Mouse (Mus musculus) spleen, embryonic (tissue): ENCODE data around the gene Hs3st2.
"Not testable (repeated sequence)": the region's sequence is repeated elsewhere in the genome, so short reads cannot be mapped to it uniquely, and the experiment has no call there.

Source experiments
- CTCF ChIA-PET: fragments of 350-600 bp; sonication (Branson Sonifier 250); formaldehyde crosslinking; loops from one replicate; lab custom pipeline; 2022; lab: Charles Lee

Hs3st2 gene

GRCm38 (mm10) chr7:121391225-121391983 lies at the start of gene Hs3st2:
Gene Hs3st2 (plus strand): TSS chr7:121391859.
- CTCF ChIA-PET, result interaction anchor here (0.5 to 1.3 kb wide), 6 partner anchors 18 to 692 kb away, joined by 3 to 8 read pairs (median 3); no protein-coding TSS in a partner anchor

DNA sequence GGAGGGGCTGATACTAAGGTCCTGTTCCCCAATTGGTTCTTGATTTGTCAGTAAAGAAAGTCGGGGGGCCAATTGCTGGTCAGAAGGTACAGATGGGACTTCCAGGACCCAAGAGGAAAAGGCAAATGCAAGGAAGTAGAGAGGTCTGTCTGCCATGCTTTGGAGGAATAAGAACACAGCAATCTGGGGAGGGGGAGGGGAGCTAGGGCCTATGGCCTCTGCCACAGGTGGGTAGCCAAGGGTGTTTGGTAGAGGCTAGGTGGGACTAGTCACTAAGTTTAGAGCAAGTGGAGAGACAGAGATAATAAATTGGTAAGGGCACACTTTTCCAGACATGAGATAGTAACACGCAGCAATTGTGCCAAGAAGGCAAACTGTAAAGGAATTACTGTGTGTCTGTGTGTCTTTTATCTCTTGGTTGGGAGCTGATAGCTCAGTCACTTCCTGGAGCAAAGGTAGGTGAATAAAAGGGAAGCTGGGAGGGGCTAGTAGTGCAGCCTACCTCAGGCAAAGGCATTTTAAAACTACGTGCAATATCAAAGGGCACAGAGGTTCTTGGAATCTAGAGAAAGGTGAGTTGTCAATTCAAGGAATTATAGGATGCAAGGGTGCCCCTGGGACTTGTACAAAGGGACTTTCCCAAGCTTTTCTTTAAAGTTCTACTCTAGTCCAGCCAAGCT lies 43.2 kb upstream of the Hs3st2 start:
- CTCF ChIA-PET, result no interaction called here

DNA sequence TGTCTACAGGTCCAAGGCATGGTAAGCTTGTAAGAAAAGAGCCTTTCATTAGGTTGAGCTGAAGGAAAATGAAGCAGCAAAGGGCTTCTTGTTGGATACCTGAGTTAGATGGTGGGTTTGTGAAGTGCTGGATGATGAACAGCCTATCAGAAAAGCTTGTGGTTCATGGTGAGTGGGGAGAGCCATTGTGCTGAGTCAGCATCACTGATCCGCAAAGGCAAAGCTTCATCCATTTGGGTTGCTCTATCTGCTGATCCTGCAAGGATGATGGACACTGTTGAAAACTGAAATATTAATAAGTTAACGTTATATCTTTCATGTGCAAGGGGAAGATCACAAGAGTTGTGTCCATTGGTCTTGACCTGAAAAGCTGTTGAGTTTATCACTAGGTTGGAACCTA lies 40.0 kb upstream of the Hs3st2 start:
- CTCF ChIA-PET, result no interaction called here

DNA sequence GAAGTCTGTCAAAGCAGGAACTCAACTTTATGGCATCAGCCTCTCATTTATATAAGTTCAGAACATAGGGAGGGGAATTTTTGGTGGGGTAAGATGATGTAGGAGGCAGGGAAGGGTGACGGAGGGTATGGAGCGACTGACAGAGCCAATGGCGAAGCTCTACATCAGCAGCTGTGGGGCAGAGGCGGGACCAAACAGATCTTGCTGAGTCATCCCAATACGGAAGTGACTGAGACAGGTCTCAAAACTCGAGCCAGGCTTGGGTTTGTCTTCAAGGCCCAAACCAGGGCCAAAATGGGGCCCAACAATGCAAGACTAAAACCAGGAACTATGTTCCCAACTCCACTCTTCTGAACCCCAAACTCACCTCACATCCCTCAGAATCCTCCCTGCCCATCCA lies 30.2 kb upstream of the Hs3st2 start:
- CTCF ChIA-PET, result not testable (repeated sequence)

- CTCF ChIA-PET, result no interaction called here
Measured at GRCm38 (mm10) chr7:121365584-121365983, 26.1 kb upstream of the Hs3st2 start.

GRCm38 (mm10) chr7:121367185-121367584 lies 24.5 kb upstream of the Hs3st2 start:
- CTCF ChIA-PET, result no interaction called here

- CTCF ChIA-PET, result interaction anchor here (0.6 to 1.0 kb wide), 2 partner anchors 21 to 724 kb away, joined by 3 read pairs; no protein-coding TSS in a partner anchor
Measured at GRCm38 (mm10) chr7:121371990-121372389, 19.7 kb upstream of the Hs3st2 start.

- CTCF ChIA-PET, result no interaction called here
Measured at GRCm38 (mm10) chr7:121375456-121375855, 16.2 kb upstream of the Hs3st2 start.

- CTCF ChIA-PET, result interaction anchor here (0.7 kb wide), 1 partner anchor 58 kb away, joined by 6 read pairs; no protein-coding TSS in a partner anchor
Measured at GRCm38 (mm10) chr7:121378942-121379341, 12.7 kb upstream of the Hs3st2 start.

DNA sequence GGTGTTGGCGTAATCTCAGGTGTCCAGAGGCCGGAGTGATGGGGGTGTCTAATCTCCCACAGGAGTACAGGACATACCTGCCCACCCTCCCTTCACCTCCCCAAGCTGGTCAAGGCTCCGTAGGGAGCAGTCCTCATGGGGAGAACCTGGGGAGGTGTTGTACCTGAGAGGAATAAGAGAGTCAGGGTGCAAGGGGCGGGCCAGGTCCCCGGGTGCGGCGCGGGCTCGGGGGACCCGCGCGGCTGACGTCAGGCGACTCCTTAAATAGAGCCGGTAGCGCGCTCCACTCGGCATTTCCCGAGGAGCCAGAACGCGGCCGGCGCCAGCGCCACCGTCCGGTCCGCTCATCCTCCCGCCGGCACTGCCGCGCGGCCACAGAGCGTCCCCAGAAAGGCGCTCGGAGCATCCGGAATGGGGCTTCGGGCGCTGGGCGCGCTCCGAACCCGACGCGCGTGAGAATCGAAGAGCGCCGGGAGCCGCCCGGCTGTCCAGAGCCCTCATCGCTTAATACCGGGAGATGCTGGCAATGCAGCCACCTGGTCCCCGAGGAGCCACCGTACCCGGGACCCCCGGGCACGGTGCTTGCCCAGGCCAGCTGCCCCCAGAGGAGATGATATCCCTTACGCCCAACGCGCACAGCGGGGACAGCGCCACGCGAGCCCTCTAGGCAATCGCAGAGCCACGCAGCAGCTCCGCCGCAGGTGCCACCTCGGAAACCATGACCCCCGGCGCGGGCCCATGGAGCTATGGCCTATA lies 503 bp downstream of the Hs3st2 start:
- CTCF ChIA-PET, result interaction anchor here (0.7 kb wide), 1 partner anchor 20 kb away, joined by 3 read pairs; no protein-coding TSS in a partner anchor

- CTCF ChIA-PET, result interaction anchor here (0.7 kb wide), 1 partner anchor 20 kb away, joined by 3 read pairs; no protein-coding TSS in a partner anchor
Measured at GRCm38 (mm10) chr7:121392740-121392993, 1.0 kb downstream of the Hs3st2 start.

GRCm38 (mm10) chr7:121393884-121394283 lies 2.2 kb downstream of the Hs3st2 start:
- CTCF ChIA-PET, result no interaction called here

DNA sequence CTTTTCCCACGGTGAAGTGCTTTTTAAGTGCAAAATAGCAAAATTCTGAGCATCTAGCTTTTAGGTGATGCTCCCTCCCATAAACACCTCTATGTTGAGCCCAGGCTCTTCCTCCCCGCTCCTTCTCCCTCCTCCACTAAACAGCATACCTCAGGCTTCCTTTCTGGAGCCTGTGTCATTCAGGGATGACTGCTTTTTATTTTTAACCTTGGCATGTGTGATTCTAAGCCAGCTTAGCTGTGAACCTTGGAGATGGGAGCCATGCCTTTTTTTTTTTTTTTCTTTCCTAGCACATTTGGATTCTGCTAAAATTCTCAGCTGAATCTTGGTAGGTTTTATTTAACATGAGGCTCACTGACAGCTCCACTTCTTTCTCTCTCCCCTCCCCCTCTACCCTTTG lies 3.2 kb downstream of the Hs3st2 start:
- CTCF ChIA-PET, result no interaction called here

GRCm38 (mm10) chr7:121410716-121411506 lies 19.3 kb downstream of the Hs3st2 start:
- CTCF ChIA-PET, result interaction anchor here (0.5 kb wide), 1 partner anchor 297 kb away, joined by 3 read pairs; no protein-coding TSS in a partner anchor

DNA sequence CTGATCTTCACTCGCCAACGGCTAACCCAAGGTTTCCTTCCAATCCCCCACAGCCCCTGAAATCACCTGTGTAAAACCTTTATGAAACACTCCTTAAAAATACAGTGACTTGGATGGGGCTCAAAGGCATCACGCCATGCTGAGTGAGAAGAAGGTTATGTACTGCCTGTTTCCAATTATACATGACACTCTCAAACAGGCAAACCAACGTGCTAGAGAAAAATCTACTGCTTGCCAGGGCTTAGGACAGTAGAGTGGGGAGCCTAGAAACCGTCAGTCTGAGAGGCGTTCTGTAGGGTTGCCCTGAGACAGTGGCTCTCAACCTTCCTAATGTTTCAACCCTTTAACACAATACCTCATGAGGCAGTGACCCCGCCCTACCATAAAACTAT lies 19.8 kb downstream of the Hs3st2 start:
- CTCF ChIA-PET, result no interaction called here

- CTCF ChIA-PET, result interaction anchor here (0.6 kb wide), 1 partner anchor 58 kb away, joined by 6 read pairs; no protein-coding TSS in a partner anchor
Measured at GRCm38 (mm10) chr7:121436884-121437283, 45.2 kb downstream of the Hs3st2 start.

GRCm38 (mm10) chr7:121441186-121441585 lies 49.5 kb downstream of the Hs3st2 start:
- CTCF ChIA-PET, result no interaction called here

- CTCF ChIA-PET, result no interaction called here
Measured at GRCm38 (mm10) chr7:121444336-121444735, 52.7 kb downstream of the Hs3st2 start.

DNA sequence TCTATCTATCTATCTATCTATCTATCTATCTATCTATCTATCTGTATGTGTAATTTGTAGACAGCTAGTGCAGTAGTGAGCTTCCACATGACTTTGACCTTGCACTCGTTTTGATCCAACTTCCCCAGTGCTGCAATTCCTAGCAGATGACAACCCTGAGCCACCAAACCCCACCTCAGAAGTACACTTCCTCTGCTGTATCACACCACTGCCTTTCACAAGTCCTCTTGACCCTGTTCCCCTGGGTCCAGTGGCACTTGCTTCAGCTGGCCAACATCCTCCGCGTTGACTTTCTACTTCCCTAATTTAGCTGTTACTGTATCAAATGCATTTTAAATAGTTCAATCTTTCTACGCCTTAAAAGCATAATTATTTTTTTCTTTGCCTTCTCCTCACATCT lies 54.6 kb downstream of the Hs3st2 start:
- CTCF ChIA-PET, result interaction anchor here (0.6 kb wide), 1 partner anchor 17 kb away, joined by 3 read pairs; no protein-coding TSS in a partner anchor

GRCm38 (mm10) chr7:121450951-121451843 lies 59.5 kb downstream of the Hs3st2 start:
- CTCF ChIA-PET, result no interaction called here
